Mouse (Mus musculus): ENCODE data around the gene Exoc6b.
A peak's percentile ranks its signal among the peaks of the same experiment; 100 is the strongest.

Exoc6b gene

GRCm38 (mm10) chr6:84875869-84876268, 193.4 kb downstream of the Exoc6b start:
- DNase-seq = no peak

GRCm38 (mm10) chr6:84867114-84867513, 202.2 kb downstream of the Exoc6b start:
- no peak for DNase-seq

- DNase-seq = no peak
Measured at GRCm38 (mm10) chr6:84864625-84865024, 204.7 kb downstream of the Exoc6b start.

- no peak for DNase-seq
Measured at GRCm38 (mm10) chr6:84863816-84864375, 205.4 kb downstream of the Exoc6b start.

- no peak for DNase-seq
Measured at GRCm38 (mm10) chr6:84845665-84846064, 223.6 kb downstream of the Exoc6b start.

GRCm38 (mm10) chr6:84841138-84841537, 228.2 kb downstream of the Exoc6b start:
- DNase-seq = no peak

GRCm38 (mm10) chr6:84807546-84807945, 261.8 kb downstream of the Exoc6b start:
- no peak for DNase-seq

- DNase-seq = no peak
Measured at GRCm38 (mm10) chr6:84806132-84806730, 263.1 kb downstream of the Exoc6b start.

- no peak for DNase-seq
Measured at GRCm38 (mm10) chr6:84798736-84799135, 270.6 kb downstream of the Exoc6b start.

GRCm38 (mm10) chr6:84783994-84784393, 285.3 kb downstream of the Exoc6b start:
- no peak for DNase-seq

- DNase-seq = no peak
Measured at GRCm38 (mm10) chr6:84779987-84780386, 289.3 kb downstream of the Exoc6b start.

GRCm38 (mm10) chr6:84778970-84779369, 290.3 kb downstream of the Exoc6b start:
- no peak for DNase-seq

GRCm38 (mm10) chr6:84775908-84776307, 293.4 kb downstream of the Exoc6b start:
- no peak for DNase-seq

- DNase-seq = no peak
Measured at GRCm38 (mm10) chr6:84755266-84755665, 314.0 kb downstream of the Exoc6b start.

- no peak for DNase-seq
Measured at GRCm38 (mm10) chr6:84752806-84753420, 316.4 kb downstream of the Exoc6b start.

- no peak for DNase-seq
Measured at GRCm38 (mm10) chr6:84751409-84751808, 317.9 kb downstream of the Exoc6b start.

GRCm38 (mm10) chr6:84746847-84747395, 322.4 kb downstream of the Exoc6b start:
- peak in 1 of 2 experiments; percentile 21 for DNase-seq

GRCm38 (mm10) chr6:84746193-84746846, 323.0 kb downstream of the Exoc6b start:
- no peak for DNase-seq

GRCm38 (mm10) chr6:84745570-84745969, 323.7 kb downstream of the Exoc6b start:
- no peak for DNase-seq

GRCm38 (mm10) chr6:84742227-84742626, 327.1 kb downstream of the Exoc6b start:
- no peak for DNase-seq

GRCm38 (mm10) chr6:84736942-84737341, 332.4 kb downstream of the Exoc6b start:
- peak; percentile 24 to 35 for DNase-seq

GRCm38 (mm10) chr6:84726876-84727275, 342.4 kb downstream of the Exoc6b start:
- DNase-seq = no peak

GRCm38 (mm10) chr6:84713171-84713570, 356.1 kb downstream of the Exoc6b start:
- no peak for DNase-seq

- DNase-seq = no peak
Measured at GRCm38 (mm10) chr6:84710831-84711230, 358.5 kb downstream of the Exoc6b start.

All from cerebellum, adult 18-20 months (tissue).